Mouse (Mus musculus): Measurements from ENCODE around the gene Cdpf1. TPM values are rescaled to one million over a fixed set of nuclear protein-coding genes. Genes with fewer than 3 reads are reported as not detected.

Cdpf1 gene
- total and polyA plus RNA-seq, 3 experiments = 10.9 to 14.7 (median 14.7) TPM

- peaks cover 2% of the 10 kb centered on the region; the same call in 1 of the 2 replicates for H3K27me3 ChIP-seq (ENCODE audit: insufficient read depth, low read length)
- DNase-seq (ENCODE audit: low spot score) = no peak
These were observed 44.8 kb downstream of the Cdpf1 start for GRCm38 (mm10) chr15:85766677-85767076.

GRCm38 (mm10) chr15:85765022-85765421 lies 46.5 kb downstream of the Cdpf1 start:
- Histone ChIP-seq H3K36me3 (replicated peaks) (no peaks in the 10 kb centered on the region), H3K27me3 (ENCODE audit: insufficient read depth, low read length) (peaks cover 2% of the 10 kb centered on the region; the same call in 1 of the 2 replicates), H3K4me3 (ENCODE audit: low read depth, low read length) (no peak overlapping the region), H3K9me3 (replicated peaks) (no peaks in the 10 kb centered on the region), H3K4me1 (ENCODE audit: insufficient read depth, low read depth, low read length) (no peaks in the 10 kb centered on the region)
- DNase-seq (ENCODE audit: low spot score) (no peak), ATAC-seq (ENCODE audit: extremely low read depth, insufficient number of reproducible peaks, low FRiP score, poor library complexity, severe bottlenecking) (no peak)
- TF ChIP-seq CTCF (IDR thresholded peaks at IDR 0.05; ENCODE audit: low read depth, low read length) (no peak), TAL1 (conservative IDR thresholded peaks at IDR 0.05; ENCODE audit: low read depth, low read length) (no peak), POLR2AphosphoS5 (IDR thresholded peaks at IDR 0.05; ENCODE audit: insufficient replicate concordance, low read depth, low read length) (no peak), GATA1 (IDR thresholded peaks at IDR 0.05; ENCODE audit: borderline replicate concordance, low read length) (no peak), GATA2 (IDR thresholded peaks at IDR 0.05; ENCODE audit: borderline replicate concordance, low read depth, low read length) (no peak)

More at GRCm38 (mm10) chr15:85766677-85767076, 44.8 kb downstream of the Cdpf1 start:
- Histone ChIP-seq H3K4me3 (ENCODE audit: low read depth, low read length) (no peak overlapping the region), H3K36me3 (replicated peaks) (no peaks in the 10 kb centered on the region), H3K9me3 (replicated peaks) (no peaks in the 10 kb centered on the region), H3K4me1 (ENCODE audit: insufficient read depth, low read depth, low read length) (no peaks in the 10 kb centered on the region)
- ATAC-seq (ENCODE audit: extremely low read depth, insufficient number of reproducible peaks, low FRiP score, poor library complexity, severe bottlenecking) = no peak
- no peak for TF ChIP-seq POLR2AphosphoS5 (IDR thresholded peaks at IDR 0.05; ENCODE audit: insufficient replicate concordance, low read depth, low read length)
- no peak for TF ChIP-seq TAL1 (conservative IDR thresholded peaks at IDR 0.05; ENCODE audit: low read depth, low read length)
- no peak for TF ChIP-seq CTCF (IDR thresholded peaks at IDR 0.05; ENCODE audit: low read depth, low read length)
- TF ChIP-seq GATA1 (IDR thresholded peaks at IDR 0.05; ENCODE audit: borderline replicate concordance, low read length) = no peak
- no peak for TF ChIP-seq GATA2 (IDR thresholded peaks at IDR 0.05; ENCODE audit: borderline replicate concordance, low read depth, low read length)

DNA sequence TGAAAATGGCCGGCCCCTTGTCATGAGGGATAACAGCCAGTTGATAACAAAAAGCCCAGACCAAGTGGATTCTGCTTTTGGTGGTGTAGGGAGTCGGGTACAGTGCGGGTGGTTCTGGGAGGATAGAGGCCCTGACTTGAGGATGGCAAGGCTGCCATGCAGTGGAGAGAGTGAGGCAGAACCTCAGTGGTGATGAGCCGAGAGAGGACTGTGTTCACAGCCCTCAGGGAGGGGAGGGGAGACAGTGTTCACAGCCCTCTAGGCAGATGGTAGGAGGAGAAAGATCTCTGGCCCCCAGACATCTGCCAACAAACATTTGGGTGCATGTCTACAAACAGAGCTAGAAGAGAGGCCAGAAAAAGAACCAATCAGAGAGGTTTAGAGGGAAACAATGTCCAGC lies 48.7 kb downstream of the Cdpf1 start:
- TF ChIP-seq CTCF (IDR thresholded peaks at IDR 0.05; ENCODE audit: low read depth, low read length) = no peak
- TF ChIP-seq GATA2 (IDR thresholded peaks at IDR 0.05; ENCODE audit: borderline replicate concordance, low read depth, low read length) = no peak
- no peak for TF ChIP-seq GATA1 (IDR thresholded peaks at IDR 0.05; ENCODE audit: borderline replicate concordance, low read length)
- TF ChIP-seq TAL1 (conservative IDR thresholded peaks at IDR 0.05; ENCODE audit: low read depth, low read length) = no peak
- TF ChIP-seq POLR2AphosphoS5 (IDR thresholded peaks at IDR 0.05; ENCODE audit: insufficient replicate concordance, low read depth, low read length) = no peak

GRCm38 (mm10) chr15:85757768-85758167 lies 53.7 kb downstream of the Cdpf1 start:
- H3K4me1 ChIP-seq (ENCODE audit: insufficient read depth, low read depth, low read length) = no peaks in the 10 kb centered on the region
- no peak for ATAC-seq (ENCODE audit: extremely low read depth, insufficient number of reproducible peaks, low FRiP score, poor library complexity, severe bottlenecking)
- H3K27me3 ChIP-seq (ENCODE audit: insufficient read depth, low read length) = no peaks in the 10 kb centered on the region
- H3K36me3 ChIP-seq (replicated peaks) = no peaks in the 10 kb centered on the region
- H3K4me3 ChIP-seq (ENCODE audit: low read depth, low read length) = no peak overlapping the region
- DNase-seq (ENCODE audit: low spot score) = no peak
- peaks cover 9% of the 10 kb centered on the region for H3K9me3 ChIP-seq (replicated peaks)
- no peak for TF ChIP-seq POLR2AphosphoS5 (IDR thresholded peaks at IDR 0.05; ENCODE audit: insufficient replicate concordance, low read depth, low read length)

More for the DNA sequence above, 48.7 kb downstream of the Cdpf1 start:
- DNase-seq (ENCODE audit: low spot score) (no peak), ATAC-seq (ENCODE audit: extremely low read depth, insufficient number of reproducible peaks, low FRiP score, poor library complexity, severe bottlenecking) (no peak)
- H3K4me1 ChIP-seq (ENCODE audit: insufficient read depth, low read depth, low read length) = no peaks in the 10 kb centered on the region
- H3K36me3 ChIP-seq (replicated peaks) = no peaks in the 10 kb centered on the region
- H3K9me3 ChIP-seq (replicated peaks) = peaks cover 4% of the 10 kb centered on the region
- no peak overlapping the region for H3K4me3 ChIP-seq (ENCODE audit: low read depth, low read length)
- 0 out of 2 replicates have a peak, but pooled peaks cover 2% of the 10 kb centered on the region for H3K27me3 ChIP-seq (ENCODE audit: insufficient read depth, low read length)

Other genes with a start within 250 kb of the Cdpf1 start
- not detected in 2 replicates for gene Wnt7b, start 229.2 kb downstream of the Cdpf1 start, total RNA-seq (2014; fragmentation: Nextera tagmentation)
- 0.11 TPM in 1 of 2 replicates, not detected in the other for gene Wnt7b, start 229.2 kb downstream of the Cdpf1 start, total RNA-seq (2017)
- not detected in 2 replicates for gene Wnt7b, start 229.2 kb downstream of the Cdpf1 start, polyA plus RNA-seq (2012)
- not detected in 2 replicates for gene Ppara, start 76.7 kb downstream of the Cdpf1 start, total RNA-seq (2014; fragmentation: Nextera tagmentation)
- gene Ppara, start 76.7 kb downstream of the Cdpf1 start, total RNA-seq (2017) = 0.11 TPM in 1 of 2 replicates, not detected in the other
- not detected in 2 replicates for gene Ppara, start 76.7 kb downstream of the Cdpf1 start, polyA plus RNA-seq (2012)
- not detected in 2 replicates for gene Pkdrej, start 10.0 kb upstream of the Cdpf1 start, total RNA-seq (2014; fragmentation: Nextera tagmentation)
- 0.06 and 0.11 TPM in 2 replicates for gene Pkdrej, start 10.0 kb upstream of the Cdpf1 start, total RNA-seq (2017)
- not detected in 2 replicates for gene Pkdrej, start 10.0 kb upstream of the Cdpf1 start, polyA plus RNA-seq (2012)
- 1.6 and 1.7 TPM in 2 replicates for gene Ttc38, start 20.6 kb upstream of the Cdpf1 start, total RNA-seq (2014; fragmentation: Nextera tagmentation)
- 3.2 and 5.2 TPM in 2 replicates for gene Ttc38, start 20.6 kb upstream of the Cdpf1 start, total RNA-seq (2017)
- gene Ttc38, start 20.6 kb upstream of the Cdpf1 start, polyA plus RNA-seq (2012) = 1.5 and 2.3 TPM in 2 replicates
- gene Gtse1, start 48.0 kb upstream of the Cdpf1 start, total RNA-seq (2014; fragmentation: Nextera tagmentation) = 50.6 and 54.3 TPM in 2 replicates
- gene Gtse1, start 48.0 kb upstream of the Cdpf1 start, total RNA-seq (2017) = 26.3 TPM in 2 replicates
- 92.1 and 99.4 TPM in 2 replicates for gene Gtse1, start 48.0 kb upstream of the Cdpf1 start, polyA plus RNA-seq (2012)
- 10.6 and 21.2 TPM in 2 replicates for gene Trmu, start 67.6 kb upstream of the Cdpf1 start, total RNA-seq (2014; fragmentation: Nextera tagmentation)
- 28.6 and 30.5 TPM in 2 replicates for gene Trmu, start 67.6 kb upstream of the Cdpf1 start, total RNA-seq (2017)
- gene Trmu, start 67.6 kb upstream of the Cdpf1 start, polyA plus RNA-seq (2012) = 41.1 TPM in 2 replicates
- 4.6 and 4.7 TPM in 2 replicates for gene Celsr1, start 222.1 kb upstream of the Cdpf1 start, total RNA-seq (2014; fragmentation: Nextera tagmentation)
- gene Celsr1, start 222.1 kb upstream of the Cdpf1 start, total RNA-seq (2017) = 1.3 TPM in 2 replicates
- 21.7 and 27.6 TPM in 2 replicates for gene Celsr1, start 222.1 kb upstream of the Cdpf1 start, polyA plus RNA-seq (2012)
- gene Gramd4, start 246.0 kb upstream of the Cdpf1 start, total RNA-seq (2014; fragmentation: Nextera tagmentation) = 23.2 and 23.6 TPM in 2 replicates
- gene Gramd4, start 246.0 kb upstream of the Cdpf1 start, total RNA-seq (2017) = 55.4 and 56.8 TPM in 2 replicates
- 33.4 and 35.2 TPM in 2 replicates for gene Gramd4, start 246.0 kb upstream of the Cdpf1 start, polyA plus RNA-seq (2012)